Mouse (Mus musculus) testis, adult 2 months (tissue): ENCODE data around the gene Lamp5.

Source experiments
- CTCF ChIP-seq: fragments of 200-500 bp; IDR thresholded peaks from 2 replicates; pipeline ENCODE4 v1.5.1; 2012; ENCODE audit warnings: low read depth, mild to moderate bottlenecking, inconsistent platforms, low read length, moderate library complexity; ENCODE audit not compliant: control insufficient read depth, insufficient read depth, insufficient replicate concordance
- POLR2A ChIP-seq: fragments of 200-500 bp; IDR thresholded peaks from 2 replicates; pipeline ENCODE4 v1.6.1; 2012; ENCODE audit warnings: low read depth, mild to moderate bottlenecking, inconsistent platforms, low read length, moderate library complexity; ENCODE audit not compliant: control insufficient read depth

- TF ChIP-seq CTCF: no peak
- TF ChIP-seq POLR2A: no peak
These were observed 5.9 kb downstream of the Lamp5 start for GRCm38 (mm10) chr2:136057861-136058331.
